In the genomic region with DNA sequence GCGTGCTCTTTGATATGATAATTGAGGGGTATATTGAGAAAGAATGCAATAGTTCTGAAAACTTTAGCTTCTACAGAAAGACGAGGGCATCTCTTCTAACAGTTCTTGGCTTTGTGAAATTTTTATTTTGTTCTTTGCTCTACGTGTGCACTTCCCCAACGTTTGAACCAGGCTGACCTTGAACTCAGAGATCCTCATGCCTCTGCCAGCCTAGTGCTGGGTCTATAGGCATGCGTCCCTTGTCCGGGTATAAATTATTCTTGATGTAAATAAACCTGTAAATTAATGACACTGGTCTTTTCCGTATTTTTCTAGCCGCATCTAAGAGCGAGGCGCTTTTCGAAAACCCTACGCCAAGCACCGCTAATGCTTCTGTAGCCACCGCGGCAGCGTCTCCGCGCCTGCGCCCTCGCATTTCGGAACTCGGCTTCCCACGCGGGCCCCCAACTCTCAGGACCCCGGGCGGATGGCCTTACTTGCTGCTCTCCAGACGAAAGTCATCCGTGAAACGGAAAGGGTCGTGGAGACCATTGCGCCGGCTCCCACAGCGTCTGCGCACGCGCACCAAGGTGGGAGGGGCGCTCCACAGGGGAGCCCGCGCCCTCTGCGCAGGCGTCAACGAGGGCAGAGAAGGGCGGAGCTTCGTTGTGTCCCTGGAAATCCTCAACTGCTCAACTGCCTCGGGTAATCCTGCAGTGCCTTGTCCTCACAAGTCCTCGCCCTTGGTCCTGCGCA, we compare ENCODE assay signal across 8 mouse cellular contexts. TPM values are rescaled to one million over a fixed set of nuclear protein-coding genes. Genes with fewer than 3 reads are reported as not detected.
A peak's percentile ranks its signal among the peaks of the same experiment; 100 is the strongest.
DNase-seq lines count a peak whose midpoint lies in the region; ATAC-seq and TF ChIP-seq lines count a peak whose summit lies in the region.

Sdhaf4 (minus strand) TSS at position 587 of the 735 bp plus-strand sequence.

- TF ChIP-seq POLR2A in bone marrow, adult 2 months (IDR thresholded peaks at IDR 0.05; ENCODE audit: borderline replicate concordance, control insufficient read depth, low read depth, low read length) = peak; percentile 61; the same call in 1 of the 2 replicates
- peak; percentile 80; the same call in 1 of the 2 replicates for TF ChIP-seq POLR2A in limb, embryonic 14.5 days (IDR thresholded peaks at IDR 0.05; ENCODE audit: borderline replicate concordance, extremely low read depth, insufficient read depth, insufficient read length)

- H3K9ac ChIP-seq in embryonic facial prominence, embryonic 15.5 days = peak within 1 kb of the TSS; percentile 54
- peak within 1 kb of the TSS; percentile 80 for H3K9ac ChIP-seq in limb, embryonic 14.5 days (ENCODE audit: low read depth, low read length, severe bottlenecking)
- H3K9ac ChIP-seq in midbrain, postnatal 0 days (replicated peaks; ENCODE audit: low read length, poor library complexity, severe bottlenecking) = peak within 1 kb of the TSS; percentile 77

- peak within 1 kb of the TSS; percentile 92 for H3K4me3 ChIP-seq in bone marrow, adult 2 months (replicated peaks; ENCODE audit: control insufficient read depth, low read depth, low read length)
- peak within 1 kb of the TSS; percentile 71 for H3K4me3 ChIP-seq in embryonic facial prominence, embryonic 15.5 days (replicated peaks)
- peak within 1 kb of the TSS; percentile 67 for H3K4me3 ChIP-seq in limb, embryonic 14.5 days (replicated peaks; ENCODE audit: low read length)
- peak within 1 kb of the TSS; percentile 58 for H3K4me3 ChIP-seq in midbrain, postnatal 0 days (ENCODE audit: low read depth, low read length)

- H3K27ac ChIP-seq in bone marrow, adult 2 months (ENCODE audit: control insufficient read depth, insufficient read depth, low read depth, low read length, poor library complexity) = peak within 1 kb of the TSS; percentile 74
- peak within 1 kb of the TSS; percentile 93 for H3K27ac ChIP-seq in embryonic facial prominence, embryonic 15.5 days (replicated peaks)
- H3K27ac ChIP-seq in limb, embryonic 14.5 days (replicated peaks; ENCODE audit: low read depth, low read length) = peak within 1 kb of the TSS; percentile 58
- H3K27ac ChIP-seq in midbrain, postnatal 0 days (ENCODE audit: low read depth, low read length) = peak within 1 kb of the TSS; percentile 82

- TF ChIP-seq CTCF in bone marrow, adult 2 months (IDR thresholded peaks at IDR 0.05; ENCODE audit: control insufficient read depth, insufficient read depth, low read length) = no peak
- TF ChIP-seq CTCF in midbrain, postnatal 0 days (IDR thresholded peaks at IDR 0.05) = no peak

- H3K36me3 ChIP-seq in embryonic facial prominence, embryonic 15.5 days = peaks cover 15% of the 10 kb centered on the region; the same call in 1 of the 2 replicates
- H3K36me3 ChIP-seq in limb, embryonic 14.5 days (ENCODE audit: control insufficient read depth, insufficient read depth, low read length) = peaks cover 9% of the 10 kb centered on the region
- H3K36me3 ChIP-seq in midbrain, postnatal 0 days (ENCODE audit: insufficient read depth, low read length) = 0 out of 2 replicates have a peak, but pooled peaks cover 5% of the 10 kb centered on the region

- H3K27me3 ChIP-seq in embryonic facial prominence, embryonic 15.5 days = no peaks in the 10 kb centered on the region
- H3K27me3 ChIP-seq in limb, embryonic 14.5 days (ENCODE audit: control insufficient read depth, insufficient read depth, low read length) = no peaks in the 10 kb centered on the region
- no peaks in the 10 kb centered on the region for H3K27me3 ChIP-seq in midbrain, postnatal 0 days (ENCODE audit: insufficient read depth, low read length)

- DNase-seq in 416B (ENCODE audit: low read depth) = peak; percentile 84
- DNase-seq in heart, adult 8-10 months (ENCODE audit: low spot score) = peak; percentile 91
- DNase-seq in kidney, adult 9 months = peak; percentile 93
- peak; percentile 92 for DNase-seq in limb, embryonic 14.5 days (ENCODE audit: low spot score)
- DNase-seq in midbrain, postnatal 0 days (ENCODE audit: low spot score) = peak; percentile 94
- peak; percentile 83 to 87 for DNase-seq in spleen, postnatal 14 days (ENCODE audit: low spot score in 2 of 2)

- WGBS in bone marrow, adult 2 months = 1% methylated on average over 47 of the region's 47 CpGs
- under 1% methylated on average over 47 of the region's 47 CpGs for WGBS in embryonic facial prominence, embryonic 15.5 days
- WGBS in limb, embryonic 14.5 days = 1% methylated on average over 47 of the region's 47 CpGs
- 1% methylated on average over 47 of the region's 47 CpGs for WGBS in midbrain, postnatal 0 days

- peak within 1 kb of the TSS; percentile 52 for H3K4me2 ChIP-seq in embryonic facial prominence, embryonic 15.5 days (replicated peaks)
- peak within 1 kb of the TSS; percentile 46 for H3K4me2 ChIP-seq in limb, embryonic 14.5 days (replicated peaks; ENCODE audit: low read depth, low read length, severe bottlenecking)
- peak within 1 kb of the TSS; percentile 50 for H3K4me2 ChIP-seq in midbrain, postnatal 0 days (ENCODE audit: low read depth, low read length, poor library complexity, severe bottlenecking)

- no peaks in the 10 kb centered on the region; the same call in 1 of the 2 replicates for H3K4me1 ChIP-seq in bone marrow, adult 2 months (ENCODE audit: control insufficient read depth, insufficient read depth, low read length)
- peaks cover 5% of the 10 kb centered on the region; the same call in 1 of the 2 replicates for H3K4me1 ChIP-seq in embryonic facial prominence, embryonic 15.5 days
- H3K4me1 ChIP-seq in limb, embryonic 14.5 days (ENCODE audit: control insufficient read depth, insufficient read depth, low read length) = 0 out of 2 replicates have a peak, but pooled peaks cover 4% of the 10 kb centered on the region
- peaks cover 6% of the 10 kb centered on the region; the same call in 1 of the 2 replicates for H3K4me1 ChIP-seq in midbrain, postnatal 0 days (ENCODE audit: insufficient read depth, low read length)

- ATAC-seq in embryonic facial prominence, embryonic 15.5 days (ENCODE audit: insufficient number of reproducible peaks, low FRiP score, low TSS enrichment, low read depth) = peak; percentile 95
- ATAC-seq in limb, embryonic 14.5 days (ENCODE audit: low FRiP score, low read depth) = peak; percentile 97
- ATAC-seq in midbrain, postnatal 0 days (ENCODE audit: low FRiP score) = peak; percentile 96

- no peaks in the 10 kb centered on the region for H3K9me3 ChIP-seq in embryonic facial prominence, embryonic 15.5 days (replicated peaks)
- no peaks in the 10 kb centered on the region for H3K9me3 ChIP-seq in limb, embryonic 14.5 days (ENCODE audit: control insufficient read depth, low read length)
- no peaks in the 10 kb centered on the region for H3K9me3 ChIP-seq in midbrain, postnatal 0 days (ENCODE audit: low read length)

RNA-seq across cellular contexts. Expression of gene Sdhaf4, which starts in this region (rescaled TPM):
- polyA plus RNA-seq in bone marrow, adult 2 months (2011; ENCODE audit: insufficient read depth, insufficient read length, low replicate concordance, missing spikeins) = 10.6 and 13.6 TPM in 2 replicates
- 68.0 and 77.2 TPM in 2 replicates for polyA plus RNA-seq in embryonic facial prominence, embryonic 15.5 days (2015; fragmentation: Nextera tagmentation; extraction: Ambion mirVana)
- 10 to 100 TPM; 90.9 to 97.1 (median 92.2) TPM for total RNA-seq in heart, adult 8-10 months (2022)
- 31.0 and 44.4 TPM in 2 replicates for polyA plus RNA-seq in limb, embryonic 14.5 days (2012; rRNA removed)
- polyA plus RNA-seq in limb, embryonic 14.5 days (2014; fragmentation: Nextera tagmentation; extraction: Ambion mirVana) = 84.6 and 90.7 TPM in 2 replicates
- total RNA-seq in midbrain, postnatal 0 days (2014; rRNA removed) = 41.3 and 46.9 TPM in 2 replicates
- polyA plus RNA-seq in midbrain, postnatal 0 days (2015; fragmentation: Nextera tagmentation; extraction: Ambion mirVana) = 103 and 111 TPM in 2 replicates

Comparison
In these comparisons a context has a peak if more than half of its experiments do, and no peak if none do; other contexts are left out.
1. Peak in every context shown above with its lines: DNase-seq, ATAC-seq, H3K4me3 ChIP-seq and H3K27ac ChIP-seq.